Mouse (Mus musculus) ES-E14 (cell line): Measurements from ENCODE around the gene Rdh5. TPM values are rescaled to one million over a fixed set of nuclear protein-coding genes. Genes with fewer than 3 reads are reported as not detected.

ENCODE experiments used
- DNase-seq: peaks from one replicate; pipeline ENCODE4 v3.0.0-alpha.2; 2013; ENCODE audit warnings: low read depth, low spot score
- H3K27ac ChIP-seq: 2 replicates; pipeline ENCODE4 v1.5.1; 2012; ENCODE audit warnings: low read depth, mild to moderate bottlenecking, low read length, moderate library complexity, mixed read lengths; ENCODE audit not compliant: poor library complexity, insufficient read depth, severe bottlenecking
- H3K36me3 ChIP-seq: 2 replicates; pipeline ENCODE4 v1.6.1; 2012; ENCODE audit warnings: mild to moderate bottlenecking, low read length, moderate library complexity, mixed read lengths; ENCODE audit not compliant: control insufficient read depth, poor library complexity, insufficient read depth, severe bottlenecking
- H3K4me1 ChIP-seq, 2 experiments: fragments of 150-350 bp in 1 of 2; sonication (generic) in 1 of 2; 2 replicates each; pipeline ENCODE4 v1.6.1; 2012; ENCODE audit warnings: low read length in 2 of 2, mild to moderate bottlenecking in 1 of 2, mixed read lengths in 1 of 2; ENCODE audit not compliant: control insufficient read depth in 2 of 2, insufficient read depth in 2 of 2, poor library complexity in 1 of 2
- H3K4me3 ChIP-seq, 2 experiments: fragments of 150-350 bp in 1 of 2; sonication (generic) in 1 of 2; 2 replicates each; pipeline ENCODE4 v1.5.1; 2012; ENCODE audit warnings: low read length in 2 of 2, low read depth in 1 of 2, mild to moderate bottlenecking in 1 of 2, mixed read lengths in 1 of 2; ENCODE audit not compliant: insufficient read depth in 1 of 2, poor library complexity in 1 of 2, severe bottlenecking in 1 of 2
- H3K9ac ChIP-seq: 2 replicates; pipeline ENCODE4 v1.6.1; 2012; ENCODE audit warnings: low read depth, mild to moderate bottlenecking, low read length, mixed read lengths; ENCODE audit not compliant: poor library complexity, insufficient read depth, severe bottlenecking
- H3K9me3 ChIP-seq: fragments of 150-350 bp; sonication (generic); 2 replicates; pipeline ENCODE4 v1.6.1; 2012; ENCODE audit warnings: low read depth, mild to moderate bottlenecking, low read length; ENCODE audit not compliant: control insufficient read depth, insufficient read depth
- CHD2 ChIP-seq: IDR thresholded peaks from 2 replicates; pipeline ENCODE4 v1.6.1; 2014; ENCODE audit warnings: mild to moderate bottlenecking, low read depth, low read length, inconsistent platforms
- HCFC1 ChIP-seq: IDR thresholded peaks from 2 replicates; pipeline ENCODE4 v1.6.1; 2012; ENCODE audit warnings: low read length, inconsistent platforms, borderline replicate concordance; ENCODE audit not compliant: insufficient read depth
- MAFK ChIP-seq: IDR thresholded peaks from 2 replicates; pipeline ENCODE4 v1.6.1; 2014; ENCODE audit warnings: mild to moderate bottlenecking, low read depth, low read length, inconsistent platforms; ENCODE audit not compliant: insufficient read depth
- ZC3H11A ChIP-seq: IDR thresholded peaks from 2 replicates; pipeline ENCODE4 v1.6.1; 2012; ENCODE audit warnings: low read depth, mild to moderate bottlenecking, inconsistent platforms, low read length, borderline replicate concordance
- ZNF384 ChIP-seq: IDR thresholded peaks from 2 replicates; pipeline ENCODE4 v1.6.1; 2012; ENCODE audit warnings: low read depth, low read length, inconsistent platforms
- in situ Hi-C, 2 experiments: fragments of 600-800 bp; cut with MboI; formaldehyde crosslinking; loops; one replicate each; pipeline ENCODE4 v1.15.1; 2025; ENCODE audit warnings: low sequenced_read_pairs in 2 of 2, inconsistent platforms in 1 of 2; ENCODE audit not compliant: unreplicated experiment in 2 of 2
- total RNA-seq: library from RNA; depleted of rRNA; stranded (reverse); fragments of 300-350 nt; gene quantifications from 2 replicates; pipeline ENCODE4 v1.2.3, GENCODE M21; 2012

Gene Rdh5
- total RNA-seq, 1 experiment: 6.8 TPM

- peaks cover 6 to 20% of the 10 kb centered on the region in 2 experiments; a peak in 2 of 4 replicates for H3K4me1 ChIP-seq
- TF ChIP-seq HCFC1: no peak
- no peak for TF ChIP-seq MAFK
- no peak for TF ChIP-seq ZNF384
- TF ChIP-seq CHD2: no peak
- no peak for TF ChIP-seq ZC3H11A
- in situ Hi-C loops: loop anchor here in 1 of 2 experiments (10.0 kb wide), 1 partner anchor 156 kb away; no protein-coding TSS in a partner anchor
These were observed 32.0 kb downstream of the Rdh5 start for GRCm38 (mm10) chr10:128890383-128891295.

GRCm38 (mm10) chr10:128889846-128890245 lies 32.8 kb downstream of the Rdh5 start:
- Histone ChIP-seq H3K9ac (no peak overlapping the region), H3K27ac (no peak overlapping the region), H3K9me3 (no peaks in the 10 kb centered on the region), H3K36me3 (peaks cover 8% of the 10 kb centered on the region; the same call in 1 of the 2 replicates), H3K4me1 (peaks cover 6 to 23% of the 10 kb centered on the region in 2 experiments; a peak in 2 of 4 replicates), H3K4me3 (no peak overlapping the region)
- in situ Hi-C loops: loop anchor here in 1 of 2 experiments (10.0 kb wide), 1 partner anchor 155 kb away; no protein-coding TSS in a partner anchor
- no peak for DNase-seq
- TF ChIP-seq MAFK (no peak), CHD2 (no peak), HCFC1 (no peak), ZNF384 (no peak), ZC3H11A (no peak)

More at GRCm38 (mm10) chr10:128890383-128891295, 32.0 kb downstream of the Rdh5 start:
- DNase-seq: no peak
- H3K9me3 ChIP-seq: no peaks in the 10 kb centered on the region
- peak overlapping the region; percentile 84 to 85 for H3K4me3 ChIP-seq
- H3K36me3 ChIP-seq: peaks cover 5% of the 10 kb centered on the region; the same call in 1 of the 2 replicates
- H3K9ac ChIP-seq: peak overlapping the region; percentile 72
- H3K27ac ChIP-seq: no peak overlapping the region

- in situ Hi-C loops: no loop called here
- H3K27ac ChIP-seq: no peak overlapping the region
These were observed 33.5 kb downstream of the Rdh5 start for GRCm38 (mm10) chr10:128888941-128889827.

GRCm38 (mm10) chr10:128882067-128882466 lies 40.6 kb downstream of the Rdh5 start:
- DNase-seq: no peak
- no peak overlapping the region for H3K4me3 ChIP-seq
- peaks cover 0 to 9% of the 10 kb centered on the region in 2 experiments; a peak in 1 of 4 replicates for H3K4me1 ChIP-seq
- H3K36me3 ChIP-seq: peaks cover 10% of the 10 kb centered on the region
- no peak overlapping the region for H3K9ac ChIP-seq
- in situ Hi-C loops: no loop called here
- H3K27ac ChIP-seq: no peak overlapping the region
- H3K9me3 ChIP-seq: no peaks in the 10 kb centered on the region
- TF ChIP-seq ZC3H11A (no peak), CHD2 (no peak), HCFC1 (no peak), ZNF384 (no peak), MAFK (no peak)

More at GRCm38 (mm10) chr10:128888941-128889827, 33.5 kb downstream of the Rdh5 start:
- no peak overlapping the region for H3K9ac ChIP-seq
- no peaks in the 10 kb centered on the region for H3K9me3 ChIP-seq
- TF ChIP-seq MAFK (no peak), ZC3H11A (no peak), HCFC1 (no peak), ZNF384 (no peak), CHD2 (no peak)
- peak overlapping the region in 1 of 2 experiments; percentile 49; a peak in 2 of 4 replicates for H3K4me3 ChIP-seq
- H3K36me3 ChIP-seq: peaks cover 10% of the 10 kb centered on the region; the same call in 1 of the 2 replicates
- H3K4me1 ChIP-seq: peaks cover 6 to 25% of the 10 kb centered on the region in 2 experiments; a peak in 2 of 4 replicates
- no peak for DNase-seq
